Mouse (Mus musculus) heart, embryonic 16.5 days (tissue): ENCODE measurements around the gene Kcne1. TPM values are rescaled to one million over a fixed set of nuclear protein-coding genes. Genes with fewer than 3 reads are reported as not detected.
A peak's percentile ranks its signal among the peaks of the same experiment; 100 is the strongest.

Experiments
- ATAC-seq: fragments of 200-750 bp; cut with Nextera tagmentation; replicated peaks from 2 replicates; pipeline ENCODE4 v1.8.0; 2017; ENCODE audit warnings: moderate number of reproducible peaks; ENCODE audit not compliant: insufficient read depth, low FRiP score; ENCODE audit errors: extremely low read depth
- H3K27ac ChIP-seq: fragments of 300-500 bp; sonication (generic); 2 replicates; pipeline ENCODE4 v1.5.1; 2014; ENCODE audit warnings: mild to moderate bottlenecking, low read length, control low read depth, moderate library complexity
- H3K27me3 ChIP-seq: fragments of 300-500 bp; sonication (generic); 2 replicates; pipeline ENCODE4 v1.6.1; 2014; ENCODE audit warnings: low read length, mixed read lengths; ENCODE audit not compliant: control insufficient read depth, insufficient read depth
- H3K36me3 ChIP-seq: fragments of 300-500 bp; sonication (generic); 2 replicates; pipeline ENCODE4 v1.6.1; 2014; ENCODE audit not compliant: control insufficient read depth, insufficient read depth
- H3K4me1 ChIP-seq: fragments of 300-500 bp; sonication (generic); 2 replicates; pipeline ENCODE4 v1.6.1; 2014; ENCODE audit warnings: low read length, mixed read lengths; ENCODE audit not compliant: control insufficient read depth, insufficient read depth
- H3K4me2 ChIP-seq: fragments of 300-500 bp; sonication (generic); 2 replicates; pipeline ENCODE4 v1.6.1; 2014; ENCODE audit warnings: low read depth, mild to moderate bottlenecking, control low read depth, low read length
- H3K4me3 ChIP-seq: fragments of 300-500 bp; sonication (generic); 2 replicates; pipeline ENCODE4 v1.5.1; 2014; ENCODE audit warnings: mild to moderate bottlenecking, control low read depth, low read length
- H3K9ac ChIP-seq: fragments of 300-500 bp; sonication (generic); 2 replicates; pipeline ENCODE4 v1.6.1; 2014; ENCODE audit warnings: low read length, control low read depth
- H3K9me3 ChIP-seq: fragments of 300-500 bp; sonication (generic); replicated peaks from 2 replicates; pipeline ENCODE4 v1.6.1; 2016; ENCODE audit warnings: low read length; ENCODE audit not compliant: control insufficient read depth
- WGBS: fragments of 180-500 bp; shearing (Covaris S2); extraction: QIAGEN DNeasy Blood & Tissue Kit; methylation state at CpG from one replicate; pipeline ENCODE4 v1.1.7; 2014; 5-methylcytosine and 5-hydroxymethylcytosine counted together
- polyA plus RNA-seq: library from polyadenylated mRNA; unstranded; fragments of >200 nt; fragmentation: Nextera tagmentation; extraction: Ambion mirVana; gene quantifications from 2 replicates; pipeline ENCODE4 v1.2.1, GENCODE M21; 2015

The Kcne1 gene
- polyA plus RNA-seq, 1 experiment from 2014 or later, result 166 TPM

DNA sequence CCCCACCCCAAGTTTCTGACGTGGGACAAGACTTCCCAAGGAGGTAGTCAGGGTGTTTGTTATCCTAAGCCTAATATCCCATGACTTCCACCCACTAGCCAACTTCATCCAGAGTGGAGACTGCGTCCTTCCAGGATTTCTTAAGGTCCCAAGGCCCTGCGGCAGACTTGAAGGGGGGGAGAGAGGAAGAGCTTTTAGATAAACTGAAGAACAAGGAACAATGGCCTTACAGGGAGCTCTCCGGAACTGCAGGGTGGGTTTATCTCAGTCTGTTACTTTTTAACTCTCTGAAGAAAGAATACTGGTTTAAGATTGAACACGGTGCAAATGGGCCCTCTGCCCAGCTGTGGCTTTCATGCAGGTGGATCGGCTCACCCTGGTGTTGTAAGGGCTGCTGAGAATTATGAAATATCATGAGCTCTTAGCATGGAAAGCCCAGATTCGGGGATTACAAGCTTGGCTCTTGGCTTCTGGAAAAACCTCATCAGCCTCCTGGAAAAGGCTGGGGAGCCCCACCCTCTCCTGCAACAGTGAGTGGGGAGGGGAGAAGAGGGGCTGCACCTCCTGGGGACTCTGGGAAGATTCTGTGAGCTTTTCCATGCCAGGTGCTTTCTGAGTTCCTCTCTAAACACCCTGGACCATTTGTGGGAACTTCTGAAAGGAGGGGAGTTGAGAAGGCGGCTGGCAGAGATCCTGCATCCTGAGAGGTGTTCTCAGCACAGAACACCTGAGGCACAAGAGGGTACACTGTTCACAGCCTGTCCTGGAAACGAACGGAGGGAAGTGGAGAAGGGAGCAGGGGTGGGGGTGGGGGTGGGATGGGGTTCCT lies 38.7 kb upstream of the Kcne1 start:
- H3K4me1 ChIP-seq, result peaks cover 53% of the 10 kb centered on the region
- peaks cover 29% of the 10 kb centered on the region for H3K36me3 ChIP-seq
- H3K27ac ChIP-seq, result peak overlapping the region; percentile 96
- no peaks in the 10 kb centered on the region for H3K27me3 ChIP-seq
- H3K9me3 ChIP-seq, result 0 out of 2 replicates have a peak, but pooled peaks cover 3% of the 10 kb centered on the region
- H3K4me2 ChIP-seq, result peak overlapping the region; percentile 71
- peak overlapping the region; percentile 65 for H3K4me3 ChIP-seq
- 27% methylated on average over 10 of the region's 10 CpGs for WGBS
- no peak for ATAC-seq
- peak overlapping the region; percentile 82 for H3K9ac ChIP-seq

DNA sequence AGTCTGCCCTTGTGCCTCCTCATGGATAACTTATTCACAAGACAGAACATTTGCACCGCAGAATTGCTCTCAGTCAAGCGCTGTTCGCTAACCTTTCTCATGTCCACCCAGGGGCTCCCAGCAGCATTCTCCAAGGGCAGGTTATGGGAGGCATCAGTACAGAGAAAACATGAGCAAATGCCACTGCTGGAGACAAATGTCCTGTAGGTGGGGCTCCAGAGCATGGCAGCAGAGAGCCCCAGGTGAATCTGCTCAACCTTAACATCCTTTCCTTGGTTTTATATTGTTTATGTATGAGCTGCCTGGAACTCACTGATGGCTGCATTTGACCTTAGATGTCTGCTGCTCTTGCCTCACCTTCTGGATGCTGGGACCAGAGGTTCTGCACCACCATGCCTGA lies 34.5 kb upstream of the Kcne1 start:
- Histone ChIP-seq H3K9me3 (0 out of 2 replicates have a peak, but pooled peaks cover 3% of the 10 kb centered on the region), H3K4me3 (no peak overlapping the region), H3K27me3 (no peaks in the 10 kb centered on the region), H3K27ac (no peak overlapping the region), H3K9ac (no peak overlapping the region), H3K4me2 (no peak overlapping the region), H3K4me1 (peaks cover 33% of the 10 kb centered on the region), H3K36me3 (peaks cover 46% of the 10 kb centered on the region)
- WGBS, result 89% methylated on average over 3 of the region's 3 CpGs
- no peak for ATAC-seq

DNA sequence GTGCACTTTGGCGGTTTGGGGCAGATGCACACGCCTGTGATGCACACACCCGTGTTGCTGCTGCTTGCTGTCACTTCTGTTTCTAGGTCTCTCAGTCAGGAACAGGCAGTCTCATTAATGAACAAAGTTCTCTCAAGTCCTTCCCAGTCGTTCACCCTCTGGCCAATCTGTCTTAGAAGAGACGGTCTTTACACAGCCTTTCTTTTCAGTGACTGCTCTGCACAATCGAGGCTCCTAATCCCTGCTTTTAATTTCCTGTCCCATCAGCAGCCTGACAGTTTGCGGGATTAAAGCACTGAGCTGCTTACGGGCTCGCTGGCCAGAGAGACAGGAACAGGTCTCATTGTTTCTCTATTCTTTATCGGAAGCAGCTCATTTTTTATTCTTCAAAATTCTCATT lies 28.4 kb upstream of the Kcne1 start:
- Histone ChIP-seq H3K4me1 (no peaks in the 10 kb centered on the region), H3K9ac (no peak overlapping the region), H3K4me3 (no peak overlapping the region), H3K27ac (no peak overlapping the region), H3K4me2 (no peak overlapping the region), H3K27me3 (no peaks in the 10 kb centered on the region), H3K36me3 (peaks cover 15% of the 10 kb centered on the region), H3K9me3 (no peaks in the 10 kb centered on the region)
- WGBS, result 72% methylated on average over 10 of the region's 10 CpGs
- ATAC-seq, result no peak

DNA sequence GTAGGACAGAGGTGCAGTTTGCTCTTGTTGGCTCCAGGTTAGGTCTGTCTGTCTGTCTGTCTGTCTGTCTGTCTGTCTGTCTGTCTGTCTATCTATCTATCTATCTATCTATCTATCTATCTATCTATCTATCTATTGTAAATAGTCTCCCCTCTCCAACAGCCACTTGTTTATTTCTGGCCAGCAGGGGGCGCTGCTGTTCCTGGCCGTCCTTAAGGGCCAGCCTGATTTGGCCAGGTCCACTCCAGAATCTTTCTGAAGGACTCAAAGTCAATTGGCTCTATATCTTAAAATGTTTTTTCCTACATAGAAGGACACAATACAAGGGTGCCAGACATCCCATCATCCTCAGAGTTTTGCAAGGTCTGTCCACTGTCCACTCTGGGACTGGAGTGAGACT lies 25.8 kb upstream of the Kcne1 start:
- no peaks in the 10 kb centered on the region for H3K4me1 ChIP-seq
- H3K27ac ChIP-seq, result no peak overlapping the region
- 1% methylated on average over 2 of the region's 2 CpGs for WGBS
- no peak overlapping the region for H3K4me2 ChIP-seq
- H3K27me3 ChIP-seq, result no peaks in the 10 kb centered on the region
- no peak overlapping the region for H3K9ac ChIP-seq
- no peak for ATAC-seq
- no peaks in the 10 kb centered on the region for H3K9me3 ChIP-seq
- H3K36me3 ChIP-seq, result no peaks in the 10 kb centered on the region
- no peak overlapping the region for H3K4me3 ChIP-seq

DNA sequence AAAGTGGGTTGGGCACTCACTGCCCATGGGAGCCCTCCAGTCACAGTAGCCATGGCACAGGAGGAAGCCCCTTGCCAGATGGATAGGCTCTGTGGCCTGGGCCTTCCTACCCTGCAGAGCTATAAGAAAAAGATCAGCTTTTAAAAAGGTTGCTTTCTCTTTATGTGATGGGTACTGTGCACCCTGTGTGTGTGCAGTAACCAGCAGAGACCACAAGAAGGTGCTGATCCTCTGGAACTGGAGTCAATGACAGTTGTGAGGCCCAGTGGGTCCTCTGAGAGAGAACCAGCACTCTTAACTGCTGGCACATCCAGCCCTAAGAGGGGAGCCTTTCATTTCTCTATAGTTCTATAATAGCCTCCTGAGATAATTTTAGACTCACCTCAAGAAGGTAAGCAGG lies 24.1 kb upstream of the Kcne1 start:
- Histone ChIP-seq H3K9ac (no peak overlapping the region), H3K27me3 (no peaks in the 10 kb centered on the region), H3K4me1 (no peaks in the 10 kb centered on the region), H3K4me3 (no peak overlapping the region), H3K4me2 (no peak overlapping the region), H3K27ac (no peak overlapping the region), H3K9me3 (no peaks in the 10 kb centered on the region), H3K36me3 (no peaks in the 10 kb centered on the region)
- ATAC-seq, result no peak

DNA sequence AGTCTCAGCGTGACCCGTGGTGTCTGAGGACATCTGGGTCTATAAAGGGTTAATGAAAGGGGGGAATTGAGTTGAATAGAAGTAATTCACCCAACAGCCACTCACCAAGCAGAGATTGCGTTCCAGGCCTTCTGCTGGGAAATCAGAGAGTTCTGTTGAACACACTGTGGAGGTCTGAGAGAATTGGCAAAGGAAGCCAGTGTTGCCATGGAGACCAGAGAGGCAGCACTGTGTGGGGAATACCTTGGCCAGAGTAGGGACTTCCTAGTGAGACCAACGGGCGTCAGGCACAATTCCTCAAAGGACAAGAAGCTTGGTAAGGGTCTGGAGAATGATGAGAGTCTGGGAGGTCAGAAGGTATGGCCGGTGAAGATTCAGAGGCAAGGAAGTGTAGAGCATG lies 23.2 kb upstream of the Kcne1 start:
- no peaks in the 10 kb centered on the region for H3K27me3 ChIP-seq
- H3K27ac ChIP-seq, result no peak overlapping the region
- no peaks in the 10 kb centered on the region for H3K4me1 ChIP-seq
- no peak for ATAC-seq
- 69% methylated on average over 6 of the region's 6 CpGs for WGBS
- H3K36me3 ChIP-seq, result no peaks in the 10 kb centered on the region
- no peak overlapping the region for H3K9ac ChIP-seq
- no peak overlapping the region for H3K4me2 ChIP-seq
- H3K9me3 ChIP-seq, result no peaks in the 10 kb centered on the region
- H3K4me3 ChIP-seq, result no peak overlapping the region

DNA sequence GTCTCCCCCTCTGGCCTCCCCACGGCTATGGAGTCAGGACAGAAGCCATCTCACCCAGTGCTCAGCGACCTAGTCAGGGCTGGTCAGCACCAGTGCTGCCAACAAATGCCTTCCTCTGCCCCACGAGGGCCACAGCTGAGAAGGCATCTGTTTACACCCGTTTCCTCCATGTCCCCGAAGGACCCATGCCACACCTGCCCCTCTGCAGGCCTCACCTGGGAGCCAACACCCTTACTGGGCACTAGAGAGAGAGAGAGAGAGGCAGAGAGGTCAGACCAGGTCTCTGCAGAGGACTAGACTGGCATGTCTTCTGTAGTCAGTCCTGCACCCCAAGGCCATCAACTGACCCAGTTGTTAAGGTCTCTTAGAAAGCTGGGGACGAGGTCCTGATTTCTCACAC lies 21.8 kb upstream of the Kcne1 start:
- H3K27me3 ChIP-seq, result no peaks in the 10 kb centered on the region
- WGBS, result 73% methylated on average over 6 of the region's 6 CpGs
- H3K4me1 ChIP-seq, result no peaks in the 10 kb centered on the region
- no peak overlapping the region for H3K27ac ChIP-seq
- no peaks in the 10 kb centered on the region for H3K36me3 ChIP-seq
- no peak overlapping the region for H3K4me2 ChIP-seq
- no peak overlapping the region for H3K4me3 ChIP-seq
- no peak for ATAC-seq
- no peaks in the 10 kb centered on the region for H3K9me3 ChIP-seq
- H3K9ac ChIP-seq, result no peak overlapping the region

DNA sequence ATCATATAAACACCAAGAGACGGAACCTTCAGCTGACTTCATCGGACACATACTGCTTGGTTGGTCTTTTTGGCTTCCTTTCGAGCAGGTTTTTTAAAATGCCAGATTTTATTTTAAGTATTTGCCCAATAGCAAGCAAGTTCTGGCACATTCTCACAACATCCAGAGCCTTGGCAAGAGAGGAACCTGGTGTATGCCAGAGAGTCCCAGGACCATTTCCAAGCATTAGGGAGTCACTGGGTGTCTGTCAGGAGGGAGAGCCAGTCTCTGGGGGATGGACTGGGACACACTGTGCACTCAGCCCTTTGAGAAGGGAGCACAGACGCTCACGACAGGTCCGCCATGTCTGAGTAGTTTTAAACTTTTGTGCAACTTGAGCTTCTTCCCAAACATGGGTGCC lies 17.7 kb upstream of the Kcne1 start:
- no peaks in the 10 kb centered on the region for H3K27me3 ChIP-seq
- H3K4me1 ChIP-seq, result peaks cover 5% of the 10 kb centered on the region
- H3K4me2 ChIP-seq, result no peak overlapping the region
- H3K9me3 ChIP-seq, result no peaks in the 10 kb centered on the region
- ATAC-seq, result no peak
- no peak overlapping the region for H3K4me3 ChIP-seq
- no peak overlapping the region for H3K9ac ChIP-seq
- H3K36me3 ChIP-seq, result no peaks in the 10 kb centered on the region
- H3K27ac ChIP-seq, result no peak overlapping the region
- 87% methylated on average over 6 of the region's 6 CpGs for WGBS

DNA sequence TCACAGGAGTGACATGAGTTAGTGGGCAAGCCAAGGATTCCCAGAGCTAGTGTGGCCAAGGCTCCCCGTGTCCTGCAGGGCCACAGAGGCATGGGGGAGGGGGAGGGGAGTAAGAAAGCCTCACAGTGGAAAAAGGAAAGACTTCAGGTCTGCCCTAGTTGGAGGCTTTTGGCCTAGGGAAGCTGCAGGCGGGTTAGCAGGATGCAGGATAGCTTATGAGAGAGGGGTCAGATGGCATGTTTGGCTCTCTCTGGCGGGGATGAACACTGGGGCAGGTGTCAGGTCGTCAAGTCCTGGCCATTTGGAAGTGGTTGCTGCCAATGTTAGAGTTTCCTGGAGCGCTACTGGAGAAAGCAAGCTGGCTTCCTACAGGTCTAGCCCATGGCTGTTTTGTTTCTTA lies 12.4 kb upstream of the Kcne1 start:
- ATAC-seq, result no peak
- no peak overlapping the region for H3K27ac ChIP-seq
- H3K36me3 ChIP-seq, result no peaks in the 10 kb centered on the region
- H3K9me3 ChIP-seq, result no peaks in the 10 kb centered on the region
- no peaks in the 10 kb centered on the region for H3K27me3 ChIP-seq
- WGBS, result 48% methylated on average over 5 of the region's 5 CpGs
- no peak overlapping the region for H3K9ac ChIP-seq
- peaks cover 25% of the 10 kb centered on the region for H3K4me1 ChIP-seq
- H3K4me2 ChIP-seq, result no peak overlapping the region
- no peak overlapping the region for H3K4me3 ChIP-seq
